ENCODE assay signal across 26 mouse cellular contexts in the genomic region with DNA sequence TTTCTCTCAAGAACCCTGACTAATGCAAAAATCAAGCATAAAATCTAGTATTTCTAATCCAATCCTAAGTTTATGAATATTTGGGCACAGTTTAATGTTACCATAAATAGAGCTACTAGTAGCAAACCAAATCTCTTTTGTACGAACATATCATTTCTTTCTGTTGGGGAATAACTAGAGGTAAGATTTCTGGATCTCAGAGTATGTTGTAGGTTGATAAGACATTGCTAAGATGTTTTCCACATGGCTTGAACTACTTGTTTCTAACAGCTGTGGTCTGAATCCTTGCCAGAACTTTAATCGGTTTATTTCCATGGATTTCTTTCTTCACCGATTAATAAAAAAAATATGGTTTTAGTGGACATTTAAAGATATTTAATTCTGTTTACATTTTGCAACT.
"Had no signal": no experiment of that assay in that cellular context is flagged by ENCODE, and none has a peak within 500 bp of the region (broad histone marks: within the 10 kb centered on the region; RNA-seq: fewer than 3 reads in every experiment).

No protein-coding gene starts in this region.

- H3K27ac ChIP-seq: heart, adult 2 months; heart, embryonic 13.5 days; heart, embryonic 15.5 days; hindbrain, embryonic 13.5 days; hindbrain, embryonic 15.5 days; hindbrain, postnatal 0 days; kidney, embryonic 15.5 days; kidney, postnatal 0 days; layer of hippocampus, adult 2 months; left cerebral cortex, adult 2 months; limb, embryonic 13.5 days; liver, embryonic 13.5 days had no signal

- H3K9me3 ChIP-seq: heart, embryonic 13.5 days; heart, embryonic 15.5 days; hindbrain, embryonic 13.5 days; hindbrain, embryonic 15.5 days; kidney, embryonic 15.5 days; limb, embryonic 13.5 days had no signal

- H3K9ac ChIP-seq: heart, embryonic 13.5 days; heart, embryonic 15.5 days; hindbrain, embryonic 13.5 days; hindbrain, embryonic 15.5 days; kidney, embryonic 15.5 days; limb, embryonic 13.5 days; liver, embryonic 13.5 days had no signal

- DNase-seq: gastrocnemius, postnatal 14 days; gastrocnemius, postnatal 36 days; heart, adult 11 months; heart, adult 2 months; heart, postnatal 14 days; heart, postnatal 36 days; kidney, adult 11 months; kidney, adult 2 months; kidney, adult 9 months; kidney, postnatal 14 days; kidney, postnatal 4 days; liver; liver, embryonic 13.5 days had no signal

- H3K4me3 ChIP-seq: heart, adult 2 months; heart, embryonic 13.5 days; heart, embryonic 15.5 days; hindbrain, embryonic 13.5 days; hindbrain, embryonic 15.5 days; kidney, embryonic 15.5 days; layer of hippocampus, adult 2 months; left cerebral cortex, adult 2 months; limb, embryonic 13.5 days; liver, embryonic 13.5 days had no signal

- H3K36me3 ChIP-seq: heart, embryonic 13.5 days; heart, embryonic 15.5 days; hindbrain, embryonic 13.5 days; hindbrain, embryonic 15.5 days; kidney, embryonic 15.5 days; limb, embryonic 13.5 days; liver, embryonic 13.5 days had no signal

- H3K4me1 ChIP-seq: heart, embryonic 13.5 days; heart, embryonic 15.5 days; hindbrain, embryonic 13.5 days; hindbrain, embryonic 15.5 days; kidney, embryonic 15.5 days; limb, embryonic 13.5 days; liver, embryonic 13.5 days had no signal

- H3K4me2 ChIP-seq: heart, embryonic 11.5 days; heart, embryonic 13.5 days; heart, embryonic 15.5 days; hindbrain, embryonic 13.5 days; hindbrain, embryonic 15.5 days; kidney, embryonic 15.5 days; limb, embryonic 13.5 days; liver, embryonic 11.5 days; liver, embryonic 13.5 days had no signal

- H3K27me3 ChIP-seq: heart, embryonic 13.5 days; heart, embryonic 15.5 days; hindbrain, embryonic 13.5 days; hindbrain, embryonic 15.5 days; kidney, embryonic 15.5 days; limb, embryonic 13.5 days; liver, embryonic 13.5 days had no signal

- ATAC-seq: hindbrain, postnatal 0 days; intestine, embryonic 16.5 days had no signal
